Mouse (Mus musculus) neural tube, embryonic 15.5 days (tissue): ENCODE data around the gene Lsm3. TPM values are rescaled to one million over a fixed set of nuclear protein-coding genes. Genes with fewer than 3 reads are reported as not detected.
A peak's percentile ranks its signal among the peaks of the same experiment; 100 is the strongest.

Source experiments
- ATAC-seq: fragments of 200-750 bp; cut with Nextera tagmentation; 2 replicates; pipeline ENCODE4 v1.8.0; 2017; ENCODE audit warnings: mild to moderate bottlenecking, moderate TSS enrichment, moderate library complexity; ENCODE audit not compliant: low FRiP score
- H3K27ac ChIP-seq: fragments of 300-500 bp; sonication (generic); replicated peaks from 2 replicates; pipeline ENCODE4 v1.5.1; 2015; ENCODE audit warnings: mild to moderate bottlenecking, inconsistent platforms
- H3K27me3 ChIP-seq: fragments of 300-500 bp; sonication (generic); replicated peaks from 2 replicates; pipeline ENCODE4 v1.6.1; 2015; ENCODE audit warnings: inconsistent platforms
- H3K36me3 ChIP-seq: fragments of 300-500 bp; sonication (generic); 2 replicates; pipeline ENCODE4 v1.6.1; 2015; ENCODE audit warnings: inconsistent platforms
- H3K4me1 ChIP-seq: fragments of 300-500 bp; sonication (generic); 2 replicates; pipeline ENCODE4 v1.6.1; 2015; ENCODE audit warnings: inconsistent platforms
- H3K4me2 ChIP-seq: fragments of 300-500 bp; sonication (generic); 2 replicates; pipeline ENCODE4 v1.6.1; 2015; ENCODE audit warnings: inconsistent platforms, mild to moderate bottlenecking, moderate library complexity
- H3K4me3 ChIP-seq: fragments of 300-500 bp; sonication (generic); replicated peaks from 2 replicates; pipeline ENCODE4 v1.5.1; 2015; ENCODE audit warnings: mild to moderate bottlenecking, inconsistent platforms
- H3K9ac ChIP-seq: fragments of 300-500 bp; sonication (generic); replicated peaks from 2 replicates; pipeline ENCODE4 v1.6.1; 2015; ENCODE audit warnings: mild to moderate bottlenecking, inconsistent platforms
- H3K9me3 ChIP-seq: fragments of 300-500 bp; sonication (generic); replicated peaks from 2 replicates; pipeline ENCODE4 v1.6.1; 2016; ENCODE audit warnings: inconsistent platforms
- WGBS: fragments of 180-500 bp; shearing (Covaris S2); methylation state at CpG from one replicate; pipeline ENCODE4 v1.1.7; 2015; ENCODE audit warnings: mixed read lengths; 5-methylcytosine and 5-hydroxymethylcytosine counted together
- polyA plus RNA-seq: library from polyadenylated mRNA; unstranded; fragments of >200 nt; fragmentation: Nextera tagmentation; extraction: Ambion mirVana; gene quantifications from 2 replicates; pipeline ENCODE4 v1.2.1, GENCODE M21; 2015

Gene Lsm3
- polyA plus RNA-seq, 1 experiment from 2014 or later = 147 TPM

DNA sequence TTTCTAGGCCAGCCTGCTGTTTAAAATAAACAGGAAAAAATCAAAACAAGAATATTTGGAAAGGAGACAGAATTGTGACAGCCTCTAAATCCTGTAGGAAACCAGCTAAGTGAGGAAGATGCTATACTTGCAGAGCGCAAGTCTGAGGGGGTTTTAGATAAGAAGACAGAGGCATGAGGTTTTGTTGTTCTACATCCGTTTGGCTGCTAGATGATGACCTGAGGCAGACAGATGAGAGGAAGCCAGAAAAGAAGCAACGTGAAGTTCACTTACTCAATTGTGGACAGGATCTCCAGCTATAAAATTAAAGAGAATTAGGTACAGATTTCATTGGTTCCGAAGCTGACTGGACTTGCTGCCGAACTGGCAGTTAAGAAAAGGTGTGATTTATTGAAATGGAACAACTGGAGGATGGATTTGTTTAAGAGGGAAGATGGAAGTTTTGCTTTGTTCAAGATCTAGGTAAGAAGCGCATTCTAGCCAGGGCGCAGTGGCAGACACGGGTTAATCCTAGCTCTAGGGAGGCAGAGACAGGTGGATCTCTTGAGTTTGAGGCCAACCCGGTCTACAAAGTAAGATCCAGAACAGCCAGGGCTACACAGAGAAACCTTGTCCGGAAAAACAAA, 878 bp upstream of the Lsm3 start:
- Histone ChIP-seq H3K4me2 (peak overlapping the region; percentile 84), H3K4me1 (peaks cover 29% of the 10 kb centered on the region), H3K27me3 (no peaks in the 10 kb centered on the region), H3K9me3 (no peaks in the 10 kb centered on the region), H3K36me3 (peaks cover 21% of the 10 kb centered on the region), H3K4me3 (peak overlapping the region; percentile 84), H3K27ac (0 out of 2 replicates have a peak overlapping the region, but pooled peaks have one; percentile 79), H3K9ac (peak overlapping the region; percentile 84)
- ATAC-seq = no peak
- WGBS = 27% methylated on average over 10 of the region's 10 CpGs

DNA sequence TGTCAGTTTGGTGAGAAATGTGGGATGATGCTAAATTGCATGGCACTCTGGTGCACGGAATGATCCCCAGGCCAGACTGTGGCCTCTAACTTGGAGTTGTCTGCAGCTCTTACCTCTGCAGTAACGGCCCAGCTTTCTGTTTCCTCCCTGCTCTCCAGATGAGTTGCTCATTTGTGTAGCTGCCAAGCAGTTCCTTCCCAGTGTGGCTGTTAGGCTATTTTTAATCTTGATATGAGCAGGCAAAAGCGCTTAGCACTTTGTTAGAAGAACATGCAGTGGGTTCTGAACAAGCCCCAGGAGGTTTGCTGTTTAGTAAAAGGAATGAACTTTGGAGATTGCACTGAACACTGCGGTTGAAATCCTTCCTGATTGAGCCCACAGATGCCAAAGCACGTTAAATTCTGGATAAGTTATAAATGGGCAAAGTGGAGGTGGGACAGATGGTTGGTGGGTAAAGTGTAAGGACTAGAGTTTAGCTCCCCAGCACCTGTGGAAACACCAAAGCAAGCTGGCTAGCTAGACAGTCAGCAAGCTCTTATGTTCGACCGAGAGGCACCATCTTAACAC, 2.8 kb downstream of the Lsm3 start:
- Histone ChIP-seq H3K36me3 (peaks cover 58% of the 10 kb centered on the region), H3K9me3 (no peaks in the 10 kb centered on the region), H3K4me3 (no peak overlapping the region), H3K27me3 (no peaks in the 10 kb centered on the region), H3K9ac (no peak overlapping the region), H3K4me2 (no peak overlapping the region), H3K27ac (no peak overlapping the region), H3K4me1 (peaks cover 28% of the 10 kb centered on the region)
- 87% methylated on average over 7 of the region's 7 CpGs for WGBS
- ATAC-seq = no peak

DNA sequence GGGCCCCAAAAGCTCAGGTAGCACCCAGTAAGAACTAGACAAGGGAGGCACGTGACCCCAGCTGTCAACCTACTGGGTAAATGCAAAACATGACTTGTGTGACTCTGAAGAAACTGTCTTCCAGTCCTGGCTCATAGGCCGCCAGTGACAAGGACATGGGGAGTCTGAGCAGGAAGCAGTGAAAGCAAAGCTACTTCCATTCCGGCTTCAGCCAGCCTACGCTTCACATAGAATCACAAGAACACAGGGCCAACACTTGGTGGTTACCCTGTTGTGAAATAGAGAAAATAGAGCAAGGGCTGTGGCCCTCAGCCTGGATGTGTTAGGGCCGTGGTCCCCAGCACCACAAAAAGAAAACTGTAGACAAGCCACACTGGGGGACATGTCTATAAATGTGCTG, 7.1 kb downstream of the Lsm3 start:
- no peak overlapping the region for H3K9ac ChIP-seq
- H3K9me3 ChIP-seq = no peaks in the 10 kb centered on the region
- no peaks in the 10 kb centered on the region for H3K27me3 ChIP-seq
- no peak overlapping the region for H3K27ac ChIP-seq
- no peak for ATAC-seq
- peaks cover 4% of the 10 kb centered on the region; the same call in 1 of the 2 replicates for H3K4me1 ChIP-seq
- WGBS = 93% methylated on average over 5 of the region's 5 CpGs
- H3K4me3 ChIP-seq = no peak overlapping the region
- peaks cover 70% of the 10 kb centered on the region for H3K36me3 ChIP-seq
- no peak overlapping the region for H3K4me2 ChIP-seq

DNA sequence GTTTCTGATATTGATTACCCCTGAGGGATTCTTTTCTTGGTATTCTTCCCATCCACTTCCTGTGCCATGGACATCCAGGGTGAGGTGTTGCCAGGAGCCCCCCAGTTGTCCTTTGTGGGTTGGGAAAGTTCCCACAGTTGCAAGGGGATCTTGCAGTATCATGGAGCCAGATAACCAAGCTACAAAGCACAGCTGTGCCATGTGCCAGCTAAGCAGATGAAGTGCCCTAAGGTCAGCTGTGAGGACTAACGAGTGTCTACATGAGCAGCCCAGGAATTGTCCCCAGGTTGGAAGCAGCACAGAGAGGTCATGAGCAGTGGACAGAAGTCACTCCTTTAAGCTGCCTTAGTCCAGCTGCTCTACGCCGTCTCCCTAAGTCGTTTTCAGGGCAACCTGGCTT, 9.8 kb downstream of the Lsm3 start:
- Histone ChIP-seq H3K4me3 (no peak overlapping the region), H3K9me3 (no peaks in the 10 kb centered on the region), H3K9ac (no peak overlapping the region), H3K4me2 (no peak overlapping the region), H3K4me1 (0 out of 2 replicates have a peak, but pooled peaks cover 4% of the 10 kb centered on the region), H3K36me3 (peaks cover 44% of the 10 kb centered on the region), H3K27ac (no peak overlapping the region), H3K27me3 (no peaks in the 10 kb centered on the region)
- WGBS = 93% methylated on average over 4 of the region's 4 CpGs
- ATAC-seq = no peak

DNA sequence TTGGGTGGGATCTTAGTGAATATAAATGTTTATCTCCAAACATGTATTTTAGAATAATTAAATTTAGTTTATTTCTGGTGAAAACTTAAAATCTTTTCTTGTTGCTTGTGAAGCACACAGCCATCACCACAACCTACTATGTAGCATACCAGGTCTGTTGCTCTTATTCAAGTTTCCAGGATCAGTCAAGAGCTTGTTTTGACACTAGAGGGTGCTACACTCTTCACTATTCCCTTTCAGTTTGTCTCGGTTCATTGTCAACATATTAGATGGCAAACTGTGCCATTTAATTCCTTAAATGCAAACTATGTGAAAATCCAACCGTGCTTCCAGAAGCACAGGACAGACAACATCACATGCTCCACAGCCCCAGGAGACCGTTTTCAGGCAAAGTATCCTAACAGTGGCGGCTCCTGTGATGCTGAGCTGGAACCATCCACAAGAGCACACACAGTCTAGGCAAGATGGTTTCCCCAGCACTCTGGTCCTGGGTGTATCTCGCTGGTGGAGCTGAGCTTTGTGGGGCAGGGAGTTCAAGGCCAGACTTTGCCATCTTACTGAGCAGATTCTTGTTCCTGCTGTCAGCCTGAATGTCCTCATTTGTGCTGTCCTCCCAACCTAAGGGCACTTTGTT, 11.6 kb downstream of the Lsm3 start:
- WGBS = 40% methylated on average over 5 of the region's 5 CpGs
- H3K4me3 ChIP-seq = no peak overlapping the region
- no peak overlapping the region for H3K27ac ChIP-seq
- H3K4me1 ChIP-seq = 0 out of 2 replicates have a peak, but pooled peaks cover 4% of the 10 kb centered on the region
- peaks cover 26% of the 10 kb centered on the region for H3K36me3 ChIP-seq
- H3K9me3 ChIP-seq = no peaks in the 10 kb centered on the region
- peak; percentile 74 for ATAC-seq
- no peaks in the 10 kb centered on the region for H3K27me3 ChIP-seq
- no peak overlapping the region for H3K4me2 ChIP-seq
- no peak overlapping the region for H3K9ac ChIP-seq

- no peak overlapping the region for H3K4me3 ChIP-seq
- no peak for ATAC-seq
- peaks cover 16% of the 10 kb centered on the region for H3K36me3 ChIP-seq
- H3K4me1 ChIP-seq = peaks cover 8% of the 10 kb centered on the region
- H3K27ac ChIP-seq = no peak overlapping the region
- no peak overlapping the region for H3K4me2 ChIP-seq
- no peaks in the 10 kb centered on the region for H3K27me3 ChIP-seq
- no peak overlapping the region for H3K9ac ChIP-seq
- 89% methylated on average over 7 of the region's 7 CpGs for WGBS
- no peaks in the 10 kb centered on the region for H3K9me3 ChIP-seq
These were observed 12.5 kb downstream of the Lsm3 start for GRCm38 (mm10) chr6:91528265-91528664.

GRCm38 (mm10) chr6:91530673-91531072, 14.9 kb downstream of the Lsm3 start:
- WGBS = 93% methylated on average over 8 of the region's 8 CpGs
- Histone ChIP-seq H3K9ac (no peak overlapping the region), H3K9me3 (no peaks in the 10 kb centered on the region), H3K4me3 (no peak overlapping the region), H3K36me3 (no peaks in the 10 kb centered on the region), H3K4me2 (no peak overlapping the region), H3K27me3 (no peaks in the 10 kb centered on the region), H3K27ac (no peak overlapping the region), H3K4me1 (peaks cover 16% of the 10 kb centered on the region)
- no peak for ATAC-seq

GRCm38 (mm10) chr6:91531276-91531675, 15.5 kb downstream of the Lsm3 start:
- Histone ChIP-seq H3K27ac (no peak overlapping the region), H3K4me2 (no peak overlapping the region), H3K9me3 (no peaks in the 10 kb centered on the region), H3K27me3 (no peaks in the 10 kb centered on the region), H3K4me3 (no peak overlapping the region), H3K4me1 (peaks cover 16% of the 10 kb centered on the region), H3K36me3 (no peaks in the 10 kb centered on the region), H3K9ac (no peak overlapping the region)
- WGBS = 88% methylated on average over 6 of the region's 6 CpGs
- no peak for ATAC-seq

DNA sequence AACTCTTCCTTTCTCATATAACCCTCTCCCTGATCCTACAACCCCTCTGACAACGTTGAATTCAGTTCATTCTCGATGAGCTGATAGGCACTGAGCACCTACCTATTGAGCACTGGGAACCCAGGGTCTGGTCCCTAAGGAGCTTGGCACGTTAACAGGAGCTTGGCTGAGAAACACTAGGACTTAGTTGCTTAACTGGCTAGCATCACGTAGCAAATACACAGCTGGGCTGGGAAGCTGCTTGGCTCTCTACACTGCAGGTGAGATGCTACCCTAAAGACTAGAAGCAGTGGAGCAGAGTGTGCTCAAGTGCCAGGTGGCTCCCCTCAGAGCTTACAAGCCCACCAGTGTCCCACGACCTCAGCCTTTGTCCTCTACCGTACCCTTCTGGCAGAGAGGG, 16.9 kb downstream of the Lsm3 start:
- H3K27me3 ChIP-seq = no peaks in the 10 kb centered on the region
- no peaks in the 10 kb centered on the region for H3K9me3 ChIP-seq
- H3K36me3 ChIP-seq = no peaks in the 10 kb centered on the region
- peaks cover 12% of the 10 kb centered on the region for H3K4me1 ChIP-seq
- H3K4me2 ChIP-seq = no peak overlapping the region
- 82% methylated on average over 6 of the region's 6 CpGs for WGBS
- H3K9ac ChIP-seq = no peak overlapping the region
- no peak overlapping the region for H3K4me3 ChIP-seq
- ATAC-seq = no peak
- H3K27ac ChIP-seq = no peak overlapping the region

DNA sequence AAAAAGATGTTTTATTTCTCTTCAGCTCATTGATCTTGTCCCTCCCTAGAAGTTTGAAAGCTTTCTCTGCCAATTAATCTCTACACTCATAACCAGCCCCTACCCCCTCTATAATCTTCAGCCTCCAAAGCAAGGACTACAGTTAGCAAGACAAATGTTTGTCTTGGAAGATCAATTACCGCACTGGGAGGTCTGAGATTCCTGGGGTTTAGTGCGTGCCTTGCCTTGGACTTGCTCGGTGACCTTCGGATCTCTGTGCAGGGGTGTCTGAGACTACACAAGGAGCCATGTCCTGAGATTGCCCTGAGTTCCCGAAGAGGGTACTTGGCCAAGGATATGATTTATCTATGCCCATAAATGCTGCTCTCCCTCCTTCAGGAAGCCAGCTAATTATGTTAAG, 17.6 kb downstream of the Lsm3 start:
- Histone ChIP-seq H3K36me3 (no peaks in the 10 kb centered on the region), H3K4me2 (no peak overlapping the region), H3K4me3 (no peak overlapping the region), H3K9ac (no peak overlapping the region), H3K27me3 (no peaks in the 10 kb centered on the region), H3K27ac (no peak overlapping the region), H3K4me1 (peaks cover 12% of the 10 kb centered on the region), H3K9me3 (no peaks in the 10 kb centered on the region)
- no peak for ATAC-seq
- WGBS = 39% methylated on average over 5 of the region's 5 CpGs

DNA sequence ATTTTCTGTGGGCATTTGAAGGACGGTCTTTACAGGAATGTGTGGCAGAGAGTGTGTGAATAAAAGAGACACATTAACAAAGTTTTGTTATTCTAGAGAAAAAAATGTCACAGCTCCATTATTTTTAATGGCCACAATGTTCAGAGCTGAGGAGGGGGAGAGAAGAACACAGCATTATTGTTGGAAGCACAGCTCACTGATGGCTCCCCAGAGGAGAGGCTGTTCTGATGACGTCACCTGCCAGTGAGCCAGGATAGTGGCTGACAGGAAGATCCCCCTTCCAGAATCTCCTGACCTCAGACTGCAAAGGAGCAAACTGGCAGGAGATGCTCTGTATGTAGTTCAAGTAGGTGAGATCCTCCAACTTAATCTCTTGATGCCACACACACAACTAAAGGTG, 18.0 kb downstream of the Lsm3 start:
- Histone ChIP-seq H3K4me2 (no peak overlapping the region), H3K36me3 (no peaks in the 10 kb centered on the region), H3K27me3 (no peaks in the 10 kb centered on the region), H3K9me3 (no peaks in the 10 kb centered on the region), H3K4me1 (peaks cover 12% of the 10 kb centered on the region), H3K4me3 (no peak overlapping the region), H3K9ac (no peak overlapping the region), H3K27ac (no peak overlapping the region)
- peak; percentile 59; the same call in 1 of the 2 replicates for ATAC-seq
- WGBS = 28% methylated on average over 2 of the region's 2 CpGs

- 83% methylated on average over 4 of the region's 4 CpGs for WGBS
- peaks cover 12% of the 10 kb centered on the region for H3K4me1 ChIP-seq
- no peak overlapping the region for H3K4me3 ChIP-seq
- no peak overlapping the region for H3K27ac ChIP-seq
- no peak overlapping the region for H3K9ac ChIP-seq
- no peaks in the 10 kb centered on the region for H3K27me3 ChIP-seq
- no peaks in the 10 kb centered on the region for H3K9me3 ChIP-seq
- H3K4me2 ChIP-seq = no peak overlapping the region
- no peak for ATAC-seq
- H3K36me3 ChIP-seq = no peaks in the 10 kb centered on the region
These were observed 18.5 kb downstream of the Lsm3 start for GRCm38 (mm10) chr6:91534268-91534667.
